Mouse (Mus musculus): ENCODE measurements around the gene Zfp619. TPM values are rescaled to one million over a fixed set of nuclear protein-coding genes. Genes with fewer than 3 reads are reported as not detected.

Zfp619 gene
- 2.5 and 2.8 TPM in 2 replicates for polyA plus RNA-seq (2016; fragmentation: Nextera tagmentation; extraction: Ambion mirVana)

- H3K27ac ChIP-seq (replicated peaks), result peak within 1 kb of the TSS; percentile 97
- WGBS, result under 1% methylated on average over 43 of the region's 43 CpGs
These were observed at the start of gene Zfp619 for GRCm38 (mm10) chr7:39517616-39518177. Gene Zfp619, plus strand, starts transcription at chr7:39517766.

GRCm38 (mm10) chr7:39479013-39479412, 38.6 kb upstream of the Zfp619 start:
- DNase-seq (ENCODE audit: low spot score), result no peak
- 88% methylated on average over 2 of the region's 2 CpGs for WGBS
- H3K27me3 ChIP-seq (replicated peaks; ENCODE audit: low read depth, poor library complexity, severe bottlenecking), result no peaks in the 10 kb centered on the region
- no peak overlapping the region for H3K27ac ChIP-seq (replicated peaks)
- H3K4me1 ChIP-seq, result no peaks in the 10 kb centered on the region
- H3K9me3 ChIP-seq, result peaks cover 25% of the 10 kb centered on the region
- H3K4me3 ChIP-seq, result no peak overlapping the region
- peaks cover 46% of the 10 kb centered on the region for H3K36me3 ChIP-seq (replicated peaks)

More at GRCm38 (mm10) chr7:39517616-39518177, at the start of gene Zfp619:
- Histone ChIP-seq H3K4me1 (no peaks in the 10 kb centered on the region), H3K9me3 (0 out of 2 replicates have a peak, but pooled peaks cover 3% of the 10 kb centered on the region), H3K27me3 (replicated peaks; ENCODE audit: low read depth, poor library complexity, severe bottlenecking) (no peaks in the 10 kb centered on the region), H3K4me3 (peak within 1 kb of the TSS; percentile 72), H3K36me3 (replicated peaks) (0 out of 2 replicates have a peak, but pooled peaks cover 3% of the 10 kb centered on the region)
- peak; percentile 95 for DNase-seq (ENCODE audit: low spot score)

- Histone ChIP-seq H3K27ac (replicated peaks) (no peak overlapping the region), H3K27me3 (replicated peaks; ENCODE audit: low read depth, poor library complexity, severe bottlenecking) (no peaks in the 10 kb centered on the region), H3K36me3 (replicated peaks) (no peaks in the 10 kb centered on the region), H3K4me1 (peaks cover 2% of the 10 kb centered on the region; the same call in 1 of the 2 replicates), H3K4me3 (no peak overlapping the region), H3K9me3 (peaks cover 3% of the 10 kb centered on the region; the same call in 1 of the 2 replicates)
- WGBS, result 53% methylated on average over 6 of the region's 6 CpGs
- no peak for DNase-seq (ENCODE audit: low spot score)
These were observed 33.2 kb upstream of the Zfp619 start for GRCm38 (mm10) chr7:39484384-39484783.

- WGBS, result 16% methylated on average over 23 of the region's 23 CpGs
- Histone ChIP-seq H3K4me1 (peaks cover 2% of the 10 kb centered on the region; the same call in 1 of the 2 replicates), H3K27ac (replicated peaks) (peak overlapping the region; percentile 83), H3K9me3 (no peaks in the 10 kb centered on the region), H3K27me3 (replicated peaks; ENCODE audit: low read depth, poor library complexity, severe bottlenecking) (no peaks in the 10 kb centered on the region), H3K36me3 (replicated peaks) (no peaks in the 10 kb centered on the region), H3K4me3 (peak overlapping the region; percentile 67)
- DNase-seq (ENCODE audit: low spot score), result peak; percentile 54
These were observed 30.3 kb upstream of the Zfp619 start for GRCm38 (mm10) chr7:39487159-39487853.

- Histone ChIP-seq H3K36me3 (replicated peaks) (no peaks in the 10 kb centered on the region), H3K9me3 (no peaks in the 10 kb centered on the region), H3K27me3 (replicated peaks; ENCODE audit: low read depth, poor library complexity, severe bottlenecking) (no peaks in the 10 kb centered on the region), H3K4me1 (peaks cover 2% of the 10 kb centered on the region; the same call in 1 of the 2 replicates), H3K4me3 (peak overlapping the region; percentile 67), H3K27ac (replicated peaks) (peak overlapping the region; percentile 83)
- WGBS, result 37% methylated on average over 9 of the region's 9 CpGs
- no peak for DNase-seq (ENCODE audit: low spot score)
These were observed 29.7 kb upstream of the Zfp619 start for GRCm38 (mm10) chr7:39487854-39488205.

- H3K4me1 ChIP-seq, result no peaks in the 10 kb centered on the region
- H3K36me3 ChIP-seq (replicated peaks), result peaks cover 34% of the 10 kb centered on the region
- H3K4me3 ChIP-seq, result no peak overlapping the region
- 86% methylated on average over 3 of the region's 3 CpGs for whole genome bisulfite sequencing
- no peak for DNase-seq (ENCODE audit: low spot score)
- H3K9me3 ChIP-seq, result peaks cover 21% of the 10 kb centered on the region
- no peaks in the 10 kb centered on the region for H3K27me3 ChIP-seq (replicated peaks; ENCODE audit: low read depth, poor library complexity, severe bottlenecking)
- H3K27ac ChIP-seq (replicated peaks), result no peak overlapping the region
These were observed 22.9 kb upstream of the Zfp619 start for GRCm38 (mm10) chr7:39494646-39495045.

- Histone ChIP-seq H3K27me3 (replicated peaks; ENCODE audit: low read depth, poor library complexity, severe bottlenecking) (no peaks in the 10 kb centered on the region), H3K36me3 (replicated peaks) (peaks cover 3% of the 10 kb centered on the region; the same call in 1 of the 2 replicates), H3K4me3 (no peak overlapping the region), H3K27ac (replicated peaks) (no peak overlapping the region), H3K4me1 (no peaks in the 10 kb centered on the region), H3K9me3 (peaks cover 5% of the 10 kb centered on the region; the same call in 1 of the 2 replicates)
- no peak for DNase-seq (ENCODE audit: low spot score)
- WGBS, result 96% methylated on average over 1 of the region's 1 CpGs
These were observed 13.5 kb upstream of the Zfp619 start for GRCm38 (mm10) chr7:39504100-39504499.

- H3K27me3 ChIP-seq (replicated peaks; ENCODE audit: low read depth, poor library complexity, severe bottlenecking), result no peaks in the 10 kb centered on the region
- H3K36me3 ChIP-seq (replicated peaks), result 0 out of 2 replicates have a peak, but pooled peaks cover 3% of the 10 kb centered on the region
- peak overlapping the region; percentile 97 for H3K27ac ChIP-seq (replicated peaks)
- WGBS, result 88% methylated on average over 12 of the region's 12 CpGs
- no peaks in the 10 kb centered on the region for H3K4me1 ChIP-seq
- peak; percentile 12 for DNase-seq (ENCODE audit: low spot score)
- H3K4me3 ChIP-seq, result peak overlapping the region; percentile 72
- H3K9me3 ChIP-seq, result 0 out of 2 replicates have a peak, but pooled peaks cover 3% of the 10 kb centered on the region
These were observed 796 bp downstream of the Zfp619 start for GRCm38 (mm10) chr7:39518362-39518761.

GRCm38 (mm10) chr7:39523703-39524424, 6.3 kb downstream of the Zfp619 start:
- H3K36me3 ChIP-seq (replicated peaks), result 0 out of 2 replicates have a peak, but pooled peaks cover 3% of the 10 kb centered on the region
- no peaks in the 10 kb centered on the region for H3K27me3 ChIP-seq (replicated peaks; ENCODE audit: low read depth, poor library complexity, severe bottlenecking)
- no peak overlapping the region for H3K27ac ChIP-seq (replicated peaks)
- H3K4me1 ChIP-seq, result no peaks in the 10 kb centered on the region
- 90% methylated on average over 1 of the region's 1 CpGs for WGBS
- H3K4me3 ChIP-seq, result no peak overlapping the region
- no peak for DNase-seq (ENCODE audit: low spot score)
- no peaks in the 10 kb centered on the region for H3K9me3 ChIP-seq

- Histone ChIP-seq H3K27ac (replicated peaks) (no peak overlapping the region), H3K27me3 (replicated peaks; ENCODE audit: low read depth, poor library complexity, severe bottlenecking) (no peaks in the 10 kb centered on the region), H3K4me1 (0 out of 2 replicates have a peak, but pooled peaks cover 4% of the 10 kb centered on the region), H3K4me3 (no peak overlapping the region), H3K36me3 (replicated peaks) (peaks cover 2% of the 10 kb centered on the region), H3K9me3 (no peaks in the 10 kb centered on the region)
- DNase-seq (ENCODE audit: low spot score), result no peak
- 84% methylated on average over 1 of the region's 1 CpGs for WGBS
These were observed 25.6 kb downstream of the Zfp619 start for GRCm38 (mm10) chr7:39543151-39543550.

GRCm38 (mm10) chr7:39544242-39545111, 26.9 kb downstream of the Zfp619 start:
- under 1% methylated on average over 43 of the region's 43 CpGs for WGBS
- H3K9me3 ChIP-seq, result no peaks in the 10 kb centered on the region
- 0 out of 2 replicates have a peak, but pooled peaks cover 4% of the 10 kb centered on the region for H3K4me1 ChIP-seq
- H3K27me3 ChIP-seq (replicated peaks; ENCODE audit: low read depth, poor library complexity, severe bottlenecking), result no peaks in the 10 kb centered on the region
- H3K36me3 ChIP-seq (replicated peaks), result no peaks in the 10 kb centered on the region
- peak overlapping the region; percentile 91 for H3K27ac ChIP-seq (replicated peaks)
- peak overlapping the region; percentile 70 for H3K4me3 ChIP-seq
- DNase-seq (ENCODE audit: low spot score), result peak; percentile 89
